Mouse (Mus musculus) small intestine, adult 2 months (tissue): ENCODE data around the gene Hoxa10.

ENCODE experiments used
- CTCF ChIP-seq: fragments of 200-500 bp; IDR thresholded peaks from 2 replicates; pipeline ENCODE4 v1.5.1; 2012; ENCODE audit warnings: low read depth, mild to moderate bottlenecking, control low read depth, inconsistent platforms, low read length, moderate library complexity, mixed read lengths; ENCODE audit not compliant: insufficient replicate concordance, insufficient read length; ENCODE audit errors: extremely low read depth
- POLR2A ChIP-seq: fragments of 200-500 bp; IDR thresholded peaks from 2 replicates; pipeline ENCODE4 v1.6.1; 2012; ENCODE audit warnings: low read depth, mild to moderate bottlenecking, control low read depth, inconsistent platforms, low read length, moderate library complexity

DNA sequence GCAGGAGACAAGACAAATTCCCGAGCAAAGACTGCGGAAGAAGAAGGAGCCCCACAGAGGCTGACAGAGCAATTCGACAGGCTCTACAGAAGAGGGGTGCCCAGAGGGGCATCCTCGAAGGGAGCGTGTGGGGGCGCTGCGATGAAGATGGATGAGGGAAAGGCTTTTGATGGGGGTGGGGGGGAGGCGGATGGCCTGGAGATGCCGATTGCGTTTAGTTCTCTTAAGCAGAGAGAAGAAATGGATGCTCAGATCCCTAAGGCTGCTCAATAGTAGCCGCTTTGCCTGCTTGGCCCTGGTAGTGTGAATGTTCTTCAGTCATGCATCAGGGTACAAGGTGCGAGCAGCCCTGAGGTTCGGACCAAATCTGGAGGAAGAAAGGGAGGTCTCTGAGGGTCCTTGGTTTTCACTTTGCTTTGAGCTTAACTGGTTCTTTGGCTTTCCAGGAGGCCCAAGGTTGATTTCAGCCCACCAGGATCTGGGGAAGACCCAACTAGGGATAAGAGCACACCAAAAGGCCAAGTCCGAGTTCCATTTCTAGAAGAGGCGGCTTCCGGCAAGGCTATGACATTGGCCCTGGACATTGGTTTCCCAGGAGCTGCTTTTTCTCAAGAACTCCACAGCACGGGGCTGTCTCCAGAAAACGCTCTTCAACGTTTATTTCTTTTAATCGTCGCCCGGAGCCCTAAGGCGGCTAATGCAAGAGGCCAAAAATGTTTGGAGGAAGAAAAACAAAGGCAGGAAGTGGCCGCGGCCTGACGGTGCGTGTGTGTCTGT lies 8.2 kb upstream of the Hoxa10 start:
- no peak for TF ChIP-seq CTCF
- no peak for TF ChIP-seq POLR2A
